Mouse (Mus musculus): ENCODE measurements around the gene Hpf1. TPM values are rescaled to one million over a fixed set of nuclear protein-coding genes. Genes with fewer than 3 reads are reported as not detected.

The Hpf1 gene
- polyA plus RNA-seq, 1 experiment from 2014 or later: 107 TPM

DNA sequence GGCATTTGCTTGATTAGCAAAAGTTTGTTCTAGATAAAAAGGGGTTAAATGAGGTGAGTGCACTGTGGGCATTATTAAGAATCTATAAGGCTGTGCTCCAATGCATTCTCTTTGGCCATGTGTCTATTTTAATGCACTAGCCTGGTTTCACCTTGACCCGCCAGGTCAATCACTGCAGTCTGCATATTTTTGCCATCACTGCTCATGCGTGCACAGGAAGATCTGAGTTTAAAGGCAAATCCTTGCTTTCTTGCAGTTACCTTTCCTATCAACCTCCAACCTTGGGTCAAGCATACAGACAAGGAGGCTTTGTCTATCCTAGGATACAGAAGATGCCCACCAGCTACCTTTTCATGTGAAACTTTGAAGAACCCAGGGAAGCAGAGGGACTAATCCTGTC, 20.5 kb upstream of the Hpf1 start:
- Histone ChIP-seq H3K4me2 (no peak overlapping the region), H3K9ac (no peak overlapping the region), H3K27me3 (no peaks in the 10 kb centered on the region), H3K4me3 (replicated peaks) (no peak overlapping the region), H3K36me3 (no peaks in the 10 kb centered on the region), H3K9me3 (replicated peaks) (no peaks in the 10 kb centered on the region), H3K27ac (no peak overlapping the region; the same call in 1 of the 2 replicates), H3K4me1 (peaks cover 9% of the 10 kb centered on the region; the same call in 1 of the 2 replicates)
- no peak for ATAC-seq (replicated peaks; ENCODE audit: low FRiP score)
- 62% methylated on average over 2 of the region's 2 CpGs for WGBS

DNA sequence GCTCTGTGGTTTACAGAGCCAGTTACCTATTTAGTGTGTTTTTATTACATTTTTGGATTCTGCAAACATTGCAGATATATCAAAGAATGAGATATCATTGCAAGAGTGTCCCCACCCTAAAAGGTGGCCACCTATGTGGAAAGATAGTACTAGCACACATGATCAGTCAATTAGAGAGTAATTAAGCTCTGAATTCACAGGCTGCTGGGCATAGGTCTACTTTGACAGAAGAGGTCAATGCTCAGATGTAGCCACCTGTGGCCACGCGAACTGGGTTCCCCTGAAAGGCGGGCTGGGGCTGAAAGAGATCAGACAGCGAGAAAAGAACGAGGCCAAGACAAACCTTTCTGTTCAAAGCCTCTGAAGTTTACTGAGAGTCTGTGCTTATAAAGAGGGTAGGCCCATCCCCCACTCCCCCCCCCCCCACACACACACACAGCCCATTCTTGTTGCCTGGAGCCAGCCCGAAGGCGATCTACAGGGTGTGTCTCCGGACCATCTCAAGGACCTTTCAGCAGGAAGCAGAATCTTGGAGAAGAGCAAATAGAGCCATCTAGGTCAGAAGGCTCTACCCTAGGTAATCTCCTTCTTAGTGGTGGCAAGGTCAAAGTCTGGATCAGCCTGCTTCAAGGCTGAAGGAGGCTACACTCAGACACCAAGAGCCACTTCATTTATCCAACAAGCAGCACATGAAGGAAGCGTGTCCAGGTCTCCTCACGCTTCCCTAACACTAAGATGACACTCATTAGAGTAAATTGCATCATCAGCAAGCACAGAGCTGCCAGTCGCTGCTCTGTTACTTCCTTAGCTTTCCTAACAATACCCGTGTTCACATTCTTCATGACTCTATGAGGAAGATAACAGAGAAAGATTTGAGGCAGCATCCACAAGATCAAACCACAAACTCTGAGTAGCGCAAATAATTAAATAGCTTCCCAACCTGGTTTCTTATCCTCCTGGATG, 19.7 kb upstream of the Hpf1 start:
- no peaks in the 10 kb centered on the region for H3K9me3 ChIP-seq (replicated peaks)
- no peaks in the 10 kb centered on the region for H3K36me3 ChIP-seq
- H3K27me3 ChIP-seq: no peaks in the 10 kb centered on the region
- no peak for ATAC-seq (replicated peaks; ENCODE audit: low FRiP score)
- H3K4me1 ChIP-seq: peaks cover 9% of the 10 kb centered on the region; the same call in 1 of the 2 replicates
- no peak overlapping the region for H3K4me2 ChIP-seq
- H3K4me3 ChIP-seq (replicated peaks): no peak overlapping the region
- no peak overlapping the region; the same call in 1 of the 2 replicates for H3K27ac ChIP-seq
- no peak overlapping the region for H3K9ac ChIP-seq
- WGBS: 78% methylated on average over 13 of the region's 13 CpGs

- Histone ChIP-seq H3K36me3 (no peaks in the 10 kb centered on the region), H3K4me3 (replicated peaks) (no peak overlapping the region), H3K9ac (no peak overlapping the region), H3K4me2 (no peak overlapping the region), H3K4me1 (no peaks in the 10 kb centered on the region), H3K9me3 (replicated peaks) (no peaks in the 10 kb centered on the region), H3K27ac (no peak overlapping the region), H3K27me3 (no peaks in the 10 kb centered on the region)
- ATAC-seq (replicated peaks; ENCODE audit: low FRiP score): no peak
- 82% methylated on average over 2 of the region's 2 CpGs for WGBS
Measured at GRCm38 (mm10) chr8:60878617-60879016, 11.6 kb upstream of the Hpf1 start.

DNA sequence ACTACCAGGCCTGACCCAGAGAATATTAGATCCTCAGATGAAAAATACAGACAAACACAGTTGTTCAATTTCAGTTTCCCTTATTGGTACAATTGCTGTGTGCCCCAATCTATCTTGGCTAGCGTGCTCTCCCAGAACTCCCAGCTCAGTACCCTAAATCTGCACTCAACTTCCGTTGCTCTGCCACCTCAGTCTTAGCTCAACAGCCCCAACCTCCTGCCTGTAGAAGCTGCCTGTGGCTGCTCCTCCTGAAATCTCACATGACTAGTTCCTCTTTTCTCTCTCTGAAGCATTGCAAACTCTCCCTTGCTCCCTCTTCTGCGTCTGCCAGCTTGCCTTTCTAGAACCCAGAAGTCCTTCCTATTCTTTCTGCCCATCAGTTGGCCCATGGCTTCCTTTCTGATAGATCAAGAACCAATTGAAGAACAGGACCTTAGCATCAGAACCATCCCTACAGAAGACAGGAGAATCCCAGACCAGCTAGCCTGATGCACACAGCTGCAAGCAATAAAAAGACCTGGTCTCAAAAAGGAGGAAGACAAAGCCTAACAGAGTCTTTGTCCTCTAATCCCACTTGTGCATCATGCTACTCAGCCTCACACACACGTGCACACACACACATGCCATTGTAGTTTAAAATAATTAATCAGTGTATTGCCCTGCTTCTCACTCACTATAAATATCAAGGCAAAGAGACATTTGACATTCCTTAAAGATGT, 6.6 kb upstream of the Hpf1 start:
- ATAC-seq (replicated peaks; ENCODE audit: low FRiP score): no peak
- Histone ChIP-seq H3K4me2 (no peak overlapping the region), H3K36me3 (no peaks in the 10 kb centered on the region), H3K9me3 (replicated peaks) (no peaks in the 10 kb centered on the region), H3K4me3 (replicated peaks) (no peak overlapping the region), H3K9ac (no peak overlapping the region), H3K27ac (no peak overlapping the region), H3K27me3 (no peaks in the 10 kb centered on the region), H3K4me1 (no peaks in the 10 kb centered on the region)
- 78% methylated on average over 4 of the region's 4 CpGs for WGBS

- Histone ChIP-seq H3K27ac (no peak overlapping the region), H3K4me3 (replicated peaks) (no peak overlapping the region), H3K9me3 (replicated peaks) (no peaks in the 10 kb centered on the region), H3K4me1 (peaks cover 10% of the 10 kb centered on the region), H3K4me2 (no peak overlapping the region), H3K27me3 (no peaks in the 10 kb centered on the region), H3K36me3 (no peaks in the 10 kb centered on the region; the same call in 1 of the 2 replicates), H3K9ac (no peak overlapping the region)
- WGBS: 65% methylated on average over 6 of the region's 6 CpGs
- ATAC-seq (replicated peaks; ENCODE audit: low FRiP score): no peak
Measured at GRCm38 (mm10) chr8:60886736-60887135, 3.5 kb upstream of the Hpf1 start.

DNA sequence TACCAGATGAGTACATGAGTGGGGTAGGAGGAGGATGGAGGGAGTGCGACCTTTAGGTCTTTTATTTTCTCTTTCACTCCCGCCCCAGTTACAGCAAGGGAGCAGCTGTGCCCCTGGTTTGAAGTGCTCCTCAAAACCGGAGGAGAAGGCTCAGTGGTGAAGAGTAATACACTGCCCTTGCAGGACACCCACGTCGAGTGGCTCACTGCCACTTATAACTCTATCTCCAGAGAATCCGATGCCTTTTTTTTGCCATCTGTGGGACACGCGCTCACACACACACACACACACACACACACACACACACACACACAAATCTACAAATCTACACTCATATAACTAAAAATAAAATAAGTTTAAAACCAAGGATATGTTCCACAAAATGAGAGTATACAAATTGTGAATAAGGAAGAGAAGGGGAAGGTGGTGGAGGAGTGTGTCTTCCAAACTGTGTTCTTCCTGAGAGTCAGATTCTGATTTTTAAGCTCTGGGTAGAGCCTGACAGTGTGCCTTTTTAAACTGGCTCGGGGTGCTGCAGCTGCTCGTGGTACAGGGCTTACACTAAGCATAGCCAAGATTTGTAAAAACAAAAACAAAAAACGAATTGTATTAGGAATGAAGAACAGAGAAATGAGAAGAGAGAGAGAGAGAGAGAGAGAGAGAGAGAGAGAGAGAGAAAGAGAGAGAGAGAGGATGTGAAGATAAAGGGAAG, 931 bp upstream of the Hpf1 start:
- ATAC-seq (replicated peaks; ENCODE audit: low FRiP score): no peak
- H3K4me2 ChIP-seq: peak overlapping the region; percentile 74; the same call in 1 of the 2 replicates
- WGBS: 86% methylated on average over 11 of the region's 11 CpGs
- H3K36me3 ChIP-seq: peaks cover 13% of the 10 kb centered on the region; the same call in 1 of the 2 replicates
- no peak overlapping the region for H3K27ac ChIP-seq
- peaks cover 17% of the 10 kb centered on the region for H3K4me1 ChIP-seq
- H3K9me3 ChIP-seq (replicated peaks): no peaks in the 10 kb centered on the region
- no peak overlapping the region for H3K9ac ChIP-seq
- no peak overlapping the region for H3K4me3 ChIP-seq (replicated peaks)
- H3K27me3 ChIP-seq: no peaks in the 10 kb centered on the region

- H3K4me1 ChIP-seq: peaks cover 17% of the 10 kb centered on the region
- WGBS: 1% methylated on average over 23 of the region's 23 CpGs
Measured at GRCm38 (mm10) chr8:60890520-60890874, 279 bp downstream of the Hpf1 start.

DNA sequence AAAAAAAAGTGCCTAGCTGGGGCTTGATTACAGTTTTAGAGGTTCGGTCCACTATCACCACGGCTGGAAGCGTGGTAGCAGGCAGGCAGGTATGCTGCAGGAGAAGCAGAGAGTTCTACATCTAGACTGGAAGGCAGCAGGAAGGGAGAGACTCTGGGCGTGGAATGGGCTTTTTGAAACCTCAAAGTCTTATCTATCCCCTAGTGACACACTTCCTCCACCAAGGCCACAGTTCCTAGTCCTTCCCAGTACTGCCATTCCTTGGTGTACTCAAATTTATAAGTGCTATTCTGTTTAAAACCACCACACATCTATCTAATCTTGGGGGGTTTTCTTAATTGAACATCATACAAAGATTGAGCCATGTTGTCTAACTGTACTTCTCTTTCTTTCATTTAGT, 1.5 kb downstream of the Hpf1 start:
- no peaks in the 10 kb centered on the region for H3K27me3 ChIP-seq
- no peak overlapping the region for H3K27ac ChIP-seq
- no peaks in the 10 kb centered on the region for H3K9me3 ChIP-seq (replicated peaks)
- H3K36me3 ChIP-seq: peaks cover 18% of the 10 kb centered on the region; the same call in 1 of the 2 replicates
- H3K4me1 ChIP-seq: peaks cover 23% of the 10 kb centered on the region
- no peak for ATAC-seq (replicated peaks; ENCODE audit: low FRiP score)
- peak overlapping the region; percentile 74; the same call in 1 of the 2 replicates for H3K4me2 ChIP-seq
- H3K9ac ChIP-seq: no peak overlapping the region
- H3K4me3 ChIP-seq (replicated peaks): 0 out of 2 replicates have a peak overlapping the region, but pooled peaks have one; percentile 2
- 90% methylated on average over 4 of the region's 4 CpGs for WGBS

More at GRCm38 (mm10) chr8:60890520-60890874, 279 bp downstream of the Hpf1 start:
- peak overlapping the region; percentile 87 for H3K4me3 ChIP-seq (replicated peaks)
- H3K27me3 ChIP-seq: no peaks in the 10 kb centered on the region
- H3K27ac ChIP-seq: peak overlapping the region; percentile 64
- H3K4me2 ChIP-seq: peak overlapping the region; percentile 74
- ATAC-seq (replicated peaks; ENCODE audit: low FRiP score): no peak
- no peaks in the 10 kb centered on the region for H3K9me3 ChIP-seq (replicated peaks)
- peaks cover 17% of the 10 kb centered on the region; the same call in 1 of the 2 replicates for H3K36me3 ChIP-seq
- H3K9ac ChIP-seq: peak overlapping the region; percentile 74

- Histone ChIP-seq H3K9ac (no peak overlapping the region), H3K36me3 (peaks cover 52% of the 10 kb centered on the region), H3K9me3 (replicated peaks) (no peaks in the 10 kb centered on the region), H3K4me1 (peaks cover 26% of the 10 kb centered on the region), H3K27me3 (no peaks in the 10 kb centered on the region), H3K4me2 (no peak overlapping the region), H3K27ac (no peak overlapping the region), H3K4me3 (replicated peaks) (no peak overlapping the region)
- ATAC-seq (replicated peaks; ENCODE audit: low FRiP score): peak; percentile 26; the same call in 1 of the 2 replicates
- WGBS: 72% methylated on average over 6 of the region's 6 CpGs
Measured at GRCm38 (mm10) chr8:60895878-60896277, 5.7 kb downstream of the Hpf1 start.

DNA sequence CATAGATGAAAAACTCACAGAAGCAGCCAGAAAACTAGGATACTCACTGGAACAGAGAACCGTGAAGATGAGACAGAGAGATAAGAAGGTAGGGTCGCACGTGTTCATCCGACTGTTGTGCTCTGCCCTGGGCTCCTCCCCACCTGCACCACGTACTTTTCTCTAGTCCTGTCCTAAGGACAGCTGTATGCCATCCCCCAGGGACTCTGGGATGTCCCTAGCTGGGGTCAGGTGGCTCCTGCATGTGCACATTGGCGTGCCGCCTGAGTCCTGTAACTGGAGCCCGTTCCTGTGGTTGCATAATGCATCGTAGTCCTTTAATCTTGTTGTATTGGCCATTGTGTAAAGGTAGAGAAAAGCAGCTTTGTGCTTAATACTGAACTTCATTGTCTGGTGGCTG, 9.9 kb downstream of the Hpf1 start:
- H3K4me3 ChIP-seq (replicated peaks): no peak overlapping the region
- no peaks in the 10 kb centered on the region for H3K9me3 ChIP-seq (replicated peaks)
- H3K36me3 ChIP-seq: peaks cover 63% of the 10 kb centered on the region
- no peak overlapping the region for H3K27ac ChIP-seq
- H3K4me2 ChIP-seq: no peak overlapping the region
- 59% methylated on average over 9 of the region's 9 CpGs for WGBS
- H3K9ac ChIP-seq: no peak overlapping the region
- H3K4me1 ChIP-seq: peaks cover 11% of the 10 kb centered on the region; the same call in 1 of the 2 replicates
- peak; percentile 62; the same call in 1 of the 2 replicates for ATAC-seq (replicated peaks; ENCODE audit: low FRiP score)
- H3K27me3 ChIP-seq: no peaks in the 10 kb centered on the region

DNA sequence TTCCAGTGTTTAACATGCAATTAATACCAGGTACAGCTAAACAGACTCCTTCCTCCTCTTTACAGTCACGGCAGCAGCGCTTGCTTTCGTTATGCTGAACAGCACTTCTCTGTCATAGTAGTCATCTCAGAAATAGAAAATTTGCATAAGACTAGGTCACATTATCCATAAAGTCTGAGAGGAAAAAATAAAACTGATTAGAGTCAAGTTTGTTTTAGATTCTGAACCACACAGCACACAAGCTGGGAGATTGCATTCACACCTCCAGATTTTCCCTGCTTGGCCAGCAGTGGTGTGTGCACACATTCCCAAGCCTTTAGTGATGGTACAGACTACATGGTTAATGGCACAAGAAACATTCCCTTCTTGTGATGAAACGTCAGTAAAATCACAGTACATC, 21.9 kb downstream of the Hpf1 start:
- no peak overlapping the region for H3K27ac ChIP-seq
- H3K27me3 ChIP-seq: no peaks in the 10 kb centered on the region
- 71% methylated on average over 4 of the region's 4 CpGs for WGBS
- no peak overlapping the region for H3K4me3 ChIP-seq (replicated peaks)
- peaks cover 4% of the 10 kb centered on the region; the same call in 1 of the 2 replicates for H3K4me1 ChIP-seq
- H3K4me2 ChIP-seq: no peak overlapping the region
- no peak for ATAC-seq (replicated peaks; ENCODE audit: low FRiP score)
- H3K36me3 ChIP-seq: peaks cover 35% of the 10 kb centered on the region
- H3K9ac ChIP-seq: no peak overlapping the region
- H3K9me3 ChIP-seq (replicated peaks): no peaks in the 10 kb centered on the region

Data from kidney, embryonic 15.5 days (tissue).